Mouse (Mus musculus) hindbrain, postnatal 0 days (tissue): ENCODE results near the gene Ap5b1. TPM values are rescaled to one million over a fixed set of nuclear protein-coding genes. Genes with fewer than 3 reads are reported as not detected.

Experiments
- ATAC-seq: fragments of 200-750 bp; cut with Nextera tagmentation; 2 replicates; pipeline ENCODE4 v1.8.0; 2017; ENCODE audit warnings: mild to moderate bottlenecking, moderate TSS enrichment, moderate library complexity
- DNase-seq: peaks from one replicate; pipeline ENCODE4 v3.0.0-alpha.2; 2015; ENCODE audit warnings: low spot score
- H3K27ac ChIP-seq: fragments of 300-500 bp; sonication (generic); 2 replicates; pipeline ENCODE4 v1.5.1; 2014; ENCODE audit warnings: mild to moderate bottlenecking
- H3K27me3 ChIP-seq: fragments of 300-500 bp; sonication (generic); 2 replicates; pipeline ENCODE4 v1.6.1; 2014; ENCODE audit warnings: low read length, mixed read lengths; ENCODE audit not compliant: insufficient read depth
- H3K36me3 ChIP-seq: fragments of 300-500 bp; sonication (generic); 2 replicates; pipeline ENCODE4 v1.6.1; 2014; ENCODE audit warnings: low read length, mixed read lengths; ENCODE audit not compliant: insufficient read depth
- H3K4me1 ChIP-seq: fragments of 300-500 bp; sonication (generic); 2 replicates; pipeline ENCODE4 v1.6.1; 2014; ENCODE audit warnings: antibody characterized with exemption, low read length, mixed read lengths; ENCODE audit not compliant: insufficient read depth
- H3K4me2 ChIP-seq: fragments of 300-500 bp; sonication (generic); 2 replicates; pipeline ENCODE4 v1.6.1; 2014; ENCODE audit warnings: low read depth, mild to moderate bottlenecking, low read length, moderate library complexity, mixed read lengths
- H3K4me3 ChIP-seq: fragments of 300-500 bp; sonication (generic); 2 replicates; pipeline ENCODE4 v1.5.1; 2014; ENCODE audit warnings: low read length
- H3K9ac ChIP-seq: fragments of 300-500 bp; sonication (generic); replicated peaks from 2 replicates; pipeline ENCODE4 v1.6.1; 2014; ENCODE audit warnings: mild to moderate bottlenecking, low read length, moderate library complexity, mixed read lengths
- H3K9me3 ChIP-seq: fragments of 300-500 bp; sonication (generic); 2 replicates; pipeline ENCODE4 v1.6.1; 2016; ENCODE audit warnings: low read length, mixed read lengths
- CTCF ChIP-seq: IDR thresholded peaks from 2 replicates; pipeline ENCODE4 v1.5.1; 2016; ENCODE audit warnings: antibody characterized with exemption, control low read depth, low read depth
- WGBS: fragments of 180-500 bp; shearing (Covaris S2); extraction: QIAGEN DNeasy Blood & Tissue Kit; methylation state at CpG from one replicate; pipeline ENCODE4 v1.1.7; 2014; 5-methylcytosine and 5-hydroxymethylcytosine counted together
- polyA plus RNA-seq: library from polyadenylated mRNA; unstranded; fragments of >200 nt; fragmentation: Nextera tagmentation; extraction: Ambion mirVana; gene quantifications from 2 replicates; pipeline ENCODE4 v1.2.1, GENCODE M21; 2015
- total RNA-seq: library from RNA; depleted of rRNA; stranded (reverse); fragments of >200 nt; gene quantifications from 2 replicates; pipeline ENCODE4 v1.2.3, GENCODE M21; 2014

The Ap5b1 gene
- total and polyA plus RNA-seq, 2 experiments from 2014 or later, result 2.6 to 19.3 TPM

DNA sequence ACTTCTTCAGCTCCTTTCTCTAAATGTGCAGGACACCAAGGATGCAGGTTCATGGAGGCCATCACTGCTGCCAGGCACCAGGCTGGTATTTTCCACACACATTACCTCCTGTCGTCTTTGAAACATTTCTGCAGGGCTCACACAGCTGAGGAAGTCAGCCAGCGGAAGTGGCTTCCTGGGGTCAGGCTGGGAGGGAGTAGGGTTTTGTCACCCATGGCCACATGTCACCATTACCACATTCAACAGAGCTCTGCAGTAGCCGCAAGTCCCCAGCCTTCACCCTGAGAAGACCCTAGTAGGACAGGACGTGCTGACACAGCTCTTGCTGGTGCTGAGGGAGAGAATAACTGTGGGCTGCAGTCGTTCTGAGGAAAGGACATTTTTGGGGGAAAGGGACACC is 4.0 kb downstream of the Ap5b1 start:
- Histone ChIP-seq H3K4me2 (no peak overlapping the region), H3K9me3 (no peaks in the 10 kb centered on the region), H3K4me3 (no peak overlapping the region), H3K36me3 (peaks cover 13% of the 10 kb centered on the region; the same call in 1 of the 2 replicates), H3K9ac (no peak overlapping the region), H3K27ac (no peak overlapping the region), H3K4me1 (peaks cover 5% of the 10 kb centered on the region), H3K27me3 (no peaks in the 10 kb centered on the region)
- ATAC-seq (no peak), DNase-seq (no peak)
- TF ChIP-seq CTCF, result no peak
- WGBS, result 79% methylated on average over 5 of the region's 5 CpGs

GRCm38 (mm10) chr19:5572331-5573125 is 4.7 kb downstream of the Ap5b1 start:
- ATAC-seq, result no peak

DNA sequence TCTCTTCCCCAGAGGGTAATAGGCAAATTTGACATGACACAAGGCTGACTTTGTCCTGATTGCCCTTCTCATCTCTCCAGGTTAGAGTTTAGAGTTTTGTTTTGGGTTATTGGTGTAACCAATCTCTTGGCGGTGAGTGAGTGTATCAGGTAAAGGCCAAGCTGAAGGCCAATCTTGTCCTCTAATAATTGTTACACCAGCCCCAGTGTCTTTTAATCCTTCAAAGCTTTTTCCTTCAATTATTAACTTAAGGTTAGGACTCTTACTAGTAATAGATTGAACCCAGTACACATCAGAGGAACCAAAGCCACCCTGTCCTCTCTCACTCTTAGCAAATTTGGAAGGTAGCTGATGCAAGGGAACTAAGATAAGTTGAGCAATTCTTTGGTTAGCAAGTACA is 7.5 kb downstream of the Ap5b1 start:
- DNase-seq (no peak), ATAC-seq (no peak)
- H3K4me2 ChIP-seq, result no peak overlapping the region
- H3K4me1 ChIP-seq, result no peaks in the 10 kb centered on the region
- WGBS, result 100% methylated on average over 1 of the region's 1 CpGs
- H3K4me3 ChIP-seq, result no peak overlapping the region
- TF ChIP-seq CTCF, result no peak
- no peaks in the 10 kb centered on the region for H3K9me3 ChIP-seq
- H3K9ac ChIP-seq, result no peak overlapping the region
- peaks cover 12% of the 10 kb centered on the region; the same call in 1 of the 2 replicates for H3K36me3 ChIP-seq
- no peak overlapping the region for H3K27ac ChIP-seq
- no peaks in the 10 kb centered on the region for H3K27me3 ChIP-seq

More at GRCm38 (mm10) chr19:5572331-5573125, 4.7 kb downstream of the Ap5b1 start:
- no peaks in the 10 kb centered on the region for H3K27me3 ChIP-seq
- H3K4me2 ChIP-seq, result no peak overlapping the region
- peaks cover 13% of the 10 kb centered on the region; the same call in 1 of the 2 replicates for H3K36me3 ChIP-seq
- no peak for TF ChIP-seq CTCF
- no peaks in the 10 kb centered on the region for H3K9me3 ChIP-seq
- no peak overlapping the region for H3K27ac ChIP-seq
- no peak overlapping the region for H3K4me3 ChIP-seq
- 82% methylated on average over 19 of the region's 19 CpGs for WGBS
- no peak for DNase-seq
- no peak overlapping the region for H3K9ac ChIP-seq
- H3K4me1 ChIP-seq, result no peaks in the 10 kb centered on the region

- ATAC-seq (no peak), DNase-seq (no peak)
- WGBS, result 70% methylated on average over 4 of the region's 4 CpGs
- TF ChIP-seq CTCF, result no peak
- Histone ChIP-seq H3K27me3 (no peaks in the 10 kb centered on the region), H3K4me2 (no peak overlapping the region), H3K9ac (no peak overlapping the region), H3K4me3 (no peak overlapping the region), H3K4me1 (no peaks in the 10 kb centered on the region), H3K9me3 (no peaks in the 10 kb centered on the region), H3K36me3 (no peaks in the 10 kb centered on the region), H3K27ac (no peak overlapping the region)
Observed at GRCm38 (mm10) chr19:5579971-5580370, 12.1 kb downstream of the Ap5b1 start.

- Histone ChIP-seq H3K9me3 (no peaks in the 10 kb centered on the region), H3K27me3 (no peaks in the 10 kb centered on the region), H3K36me3 (no peaks in the 10 kb centered on the region), H3K4me1 (no peaks in the 10 kb centered on the region), H3K9ac (no peak overlapping the region), H3K4me3 (no peak overlapping the region), H3K27ac (no peak overlapping the region), H3K4me2 (no peak overlapping the region)
- no peak for DNase-seq
- no peak for ATAC-seq
- WGBS, result 90% methylated on average over 6 of the region's 6 CpGs
- TF ChIP-seq CTCF, result no peak
Observed at GRCm38 (mm10) chr19:5580776-5581175, 13.0 kb downstream of the Ap5b1 start.

GRCm38 (mm10) chr19:5581995-5582394 is 14.2 kb downstream of the Ap5b1 start:
- Histone ChIP-seq H3K9ac (no peak overlapping the region), H3K4me1 (no peaks in the 10 kb centered on the region), H3K27me3 (no peaks in the 10 kb centered on the region), H3K4me3 (no peak overlapping the region), H3K9me3 (no peaks in the 10 kb centered on the region), H3K27ac (no peak overlapping the region), H3K36me3 (no peaks in the 10 kb centered on the region), H3K4me2 (no peak overlapping the region)
- no peak for TF ChIP-seq CTCF
- DNase-seq (no peak), ATAC-seq (no peak)
- WGBS, result 71% methylated on average over 2 of the region's 2 CpGs

GRCm38 (mm10) chr19:5589159-5589558 is 21.3 kb downstream of the Ap5b1 start:
- no peak overlapping the region for H3K4me2 ChIP-seq
- H3K4me1 ChIP-seq, result no peaks in the 10 kb centered on the region
- H3K9ac ChIP-seq, result no peak overlapping the region
- 63% methylated on average over 9 of the region's 9 CpGs for WGBS
- TF ChIP-seq CTCF, result no peak
- ATAC-seq (no peak), DNase-seq (no peak)
- no peaks in the 10 kb centered on the region for H3K9me3 ChIP-seq
- H3K27me3 ChIP-seq, result no peaks in the 10 kb centered on the region
- no peak overlapping the region for H3K4me3 ChIP-seq
- H3K36me3 ChIP-seq, result no peaks in the 10 kb centered on the region
- no peak overlapping the region for H3K27ac ChIP-seq
